Mouse (Mus musculus) cortical plate, adult 2 months (tissue): ENCODE results near the gene Fam71e1.

Experiments used
- CTCF ChIP-seq: fragments of 200-500 bp; IDR thresholded peaks from 2 replicates; pipeline ENCODE4 v1.5.1; 2011; ENCODE audit warnings: mild to moderate bottlenecking, control low read depth, low read length; ENCODE audit not compliant: insufficient read depth; ENCODE audit errors: extremely low read depth
- POLR2A ChIP-seq: fragments of 200-500 bp; IDR thresholded peaks from 2 replicates; pipeline ENCODE4 v1.6.1; 2011; ENCODE audit warnings: mild to moderate bottlenecking, low read length, control low read depth; ENCODE audit not compliant: insufficient read depth; ENCODE audit errors: extremely low read depth

GRCm38 (mm10) chr7:44495086-44495485 is 1.3 kb upstream of the Fam71e1 start:
- no peak for TF ChIP-seq POLR2A
- no peak for TF ChIP-seq CTCF
